Mouse (Mus musculus) layer of hippocampus, postnatal 10 days (tissue): ENCODE measurements at regions not wholly inside any gene's neighbourhood (a gene's known extent, or its start where the extent isn't known, plus 50 kb on each side); places are given as distances from the start of the nearest gene placed in this dataset.
A peak's percentile ranks its signal among the peaks of the same experiment; 100 is the strongest.
"Not testable (repeated sequence)": the region's sequence is repeated elsewhere in the genome, so short reads cannot be mapped to it uniquely, and the experiment has no call there.

Experiments
- DNase-seq, 2 experiments: peaks; one replicate each; pipeline ENCODE4 v3.0.0; 2021; ENCODE audit warnings: low spot score in 2 of 2

- DNase-seq = peak; percentile 12 to 33
Observed at GRCm38 (mm10) chr15:14951246-14951645, 1777.3 kb upstream of the Cdh9 start.

GRCm38 (mm10) chr15:14982227-14982626 lies 1746.3 kb upstream of the Cdh9 start:
- DNase-seq = no peak

DNA sequence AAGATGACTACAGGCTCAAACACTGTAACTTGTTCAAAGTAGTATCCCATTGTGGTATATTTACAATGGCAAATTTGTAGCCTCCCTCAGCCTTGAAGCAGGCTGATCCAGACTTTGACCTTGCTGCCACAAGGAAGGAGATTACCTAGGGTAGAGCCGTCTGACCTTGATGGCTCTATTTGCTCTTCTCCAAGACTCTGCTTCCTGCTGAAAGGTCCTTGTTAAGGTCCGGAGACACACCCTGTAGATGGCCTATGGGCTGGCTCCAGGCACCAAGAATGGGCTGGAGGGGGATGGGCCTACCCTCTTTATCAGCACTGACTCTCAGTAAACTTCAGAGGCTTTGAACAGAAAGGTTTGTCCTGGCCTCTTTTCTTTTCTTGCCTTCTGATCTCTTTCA lies 1709.2 kb upstream of the Cdh9 start:
- DNase-seq = not testable (repeated sequence)
